Mouse (Mus musculus): Measurements from ENCODE around the gene Samd4. TPM values are rescaled to one million over a fixed set of nuclear protein-coding genes. Genes with fewer than 3 reads are reported as not detected.

Samd4 gene
- polyA plus RNA-seq (2012; rRNA removed) = 17.2 and 21.8 TPM in 2 replicates

GRCm38 (mm10) chr14:46882431-46883067, at the start of gene Samd4:
Gene Samd4 (plus strand): TSS chr14:46882854.

Other genes starting within 250 kb of the Samd4 start
- gene Cdkn3, start 122.3 kb upstream of the Samd4 start, polyA plus RNA-seq (2012; rRNA removed) = 3.0 and 4.4 TPM in 2 replicates
- 56.3 and 62.8 TPM in 2 replicates for gene Cnih1, start 94.4 kb upstream of the Samd4 start, polyA plus RNA-seq (2012; rRNA removed)
- gene Gmfb, start 60.6 kb upstream of the Samd4 start, polyA plus RNA-seq (2012; rRNA removed) = 3.7 and 3.8 TPM in 2 replicates
- 16.6 and 19.8 TPM in 2 replicates for gene Cgrrf1, start 50.7 kb upstream of the Samd4 start, polyA plus RNA-seq (2012; rRNA removed)

Measured in colon, adult 2 months (tissue).